ENCODE assay signal across 35 mouse cellular contexts in genomic region chr10:71144191-71144590, GRCm38 (mm10). TPM values are rescaled to one million over a fixed set of nuclear protein-coding genes. Genes with fewer than 3 reads are reported as not detected.
"Had no signal": no experiment of that assay in that cellular context is flagged by ENCODE, and none has a peak within 500 bp of the region (broad histone marks: within the 10 kb centered on the region; RNA-seq: fewer than 3 reads in every experiment).

No protein-coding gene starts in this region.

- H3K27me3 ChIP-seq: limb, embryonic 12.5 days; limb, embryonic 13.5 days; limb, embryonic 15.5 days; liver, embryonic 12.5 days; liver, embryonic 13.5 days; liver, embryonic 15.5 days; lung, embryonic 15.5 days; megakaryocyte, embryonic 14.5 days; midbrain, embryonic 12.5 days; midbrain, embryonic 13.5 days; midbrain, embryonic 15.5 days had no signal

- H3K9me3 ChIP-seq: limb, embryonic 10.5 days; limb, embryonic 15.5 days; liver, embryonic 12.5 days; liver, embryonic 13.5 days; liver, embryonic 15.5 days; lung, embryonic 15.5 days; midbrain, embryonic 10.5 days had no signal

- DNase-seq: left cerebral cortex, postnatal 4 days; liver; liver, embryonic 13.5 days; liver, postnatal 0 days; lung, adult 18-20 months; lung, adult 2 months; lung, embryonic 14.5 days; lung, postnatal 14 days; lung, postnatal 36 days; lung, postnatal 4 days; midbrain, embryonic 14.5 days had no signal

- H3K27ac ChIP-seq: left cerebral cortex, adult 2 months; limb, embryonic 10.5 days; limb, embryonic 12.5 days; limb, embryonic 13.5 days; limb, embryonic 15.5 days; liver, embryonic 12.5 days; liver, embryonic 13.5 days; liver, embryonic 14.5 days; liver, embryonic 15.5 days; lung, embryonic 15.5 days; macrophage; midbrain, embryonic 10.5 days; midbrain, embryonic 12.5 days; midbrain, embryonic 13.5 days; midbrain, embryonic 15.5 days had no signal

- H3K4me1 ChIP-seq: liver, embryonic 12.5 days; liver, embryonic 13.5 days; liver, embryonic 15.5 days; megakaryocyte, embryonic 14.5 days; midbrain, embryonic 12.5 days; midbrain, embryonic 13.5 days; midbrain, embryonic 15.5 days had no signal

- ATAC-seq: liver, embryonic 12.5 days; liver, postnatal 0 days; lung, postnatal 0 days; midbrain, embryonic 13.5 days; midbrain, embryonic 15.5 days; midbrain, embryonic 16.5 days had no signal

- H3K9ac ChIP-seq: limb, embryonic 12.5 days; limb, embryonic 13.5 days; limb, embryonic 15.5 days; liver, embryonic 12.5 days; liver, embryonic 13.5 days; liver, embryonic 14.5 days; liver, embryonic 15.5 days; liver, postnatal 0 days; lung, embryonic 14.5 days; lung, embryonic 15.5 days; midbrain, embryonic 12.5 days; midbrain, embryonic 13.5 days; midbrain, embryonic 15.5 days had no signal

- H3K4me2 ChIP-seq: limb, embryonic 12.5 days; limb, embryonic 13.5 days; limb, embryonic 15.5 days; liver, embryonic 11.5 days; liver, embryonic 12.5 days; liver, embryonic 13.5 days; liver, embryonic 15.5 days; lung, embryonic 14.5 days; lung, embryonic 15.5 days; midbrain, embryonic 11.5 days; midbrain, embryonic 12.5 days; midbrain, embryonic 13.5 days; midbrain, embryonic 15.5 days had no signal

- H3K36me3 ChIP-seq: limb, embryonic 10.5 days; limb, embryonic 12.5 days; limb, embryonic 13.5 days; limb, embryonic 15.5 days; liver, embryonic 12.5 days; liver, embryonic 13.5 days; liver, embryonic 15.5 days; lung, embryonic 15.5 days; midbrain, embryonic 10.5 days; midbrain, embryonic 12.5 days; midbrain, embryonic 13.5 days; midbrain, embryonic 15.5 days had no signal

- H3K4me3 ChIP-seq: left cerebral cortex, adult 2 months; limb, embryonic 10.5 days; limb, embryonic 12.5 days; limb, embryonic 13.5 days; limb, embryonic 15.5 days; liver, embryonic 12.5 days; liver, embryonic 13.5 days; liver, embryonic 15.5 days; lung, embryonic 15.5 days; megakaryocyte, embryonic 14.5 days; midbrain, embryonic 10.5 days; midbrain, embryonic 12.5 days; midbrain, embryonic 13.5 days; midbrain, embryonic 15.5 days; myocyte had no signal

RNA-seq across cellular contexts. Expression of gene Bicc1, which starts 15.3 kb away (rescaled TPM):
- total RNA-seq: megakaryocyte progenitor cell, adult 5-6 weeks; megakaryocyte, adult 5-6 weeks; megakaryocyte-erythroid progenitor cell, adult 5-6 weeks; monocyte, adult 5-6 weeks had no signal
- polyA plus RNA-seq: macrophage had no signal
